Mouse (Mus musculus): ENCODE measurements around the gene Pla2g15.

Pla2g15 gene

GRCm38 (mm10) chr8:106149801-106150652, at the start of gene Pla2g15:
Gene Pla2g15 (plus strand): TSS chr8:106150399.
- peak; percentile 89 for DNase-seq

DNA sequence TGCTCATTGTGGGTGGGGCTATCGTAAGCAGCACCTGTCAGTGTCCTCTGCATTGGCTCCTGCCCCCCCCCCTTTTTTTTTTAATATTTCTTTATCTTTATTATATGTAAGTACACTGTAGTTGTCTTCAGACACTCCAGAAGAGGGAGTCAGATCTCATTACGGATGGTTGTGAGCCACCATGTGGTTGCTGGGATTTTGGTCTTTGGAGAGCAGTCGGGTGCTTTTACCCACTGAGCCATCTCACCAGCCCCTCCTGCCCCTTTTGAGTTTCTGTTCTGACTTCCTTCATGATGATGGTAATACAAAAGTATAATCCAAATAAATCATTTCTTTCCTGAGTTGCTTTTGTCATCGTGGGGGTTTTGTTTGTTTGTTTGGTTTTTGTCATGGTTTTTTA, 47.9 kb upstream of the Pla2g15 start:
- no peak for DNase-seq

DNA sequence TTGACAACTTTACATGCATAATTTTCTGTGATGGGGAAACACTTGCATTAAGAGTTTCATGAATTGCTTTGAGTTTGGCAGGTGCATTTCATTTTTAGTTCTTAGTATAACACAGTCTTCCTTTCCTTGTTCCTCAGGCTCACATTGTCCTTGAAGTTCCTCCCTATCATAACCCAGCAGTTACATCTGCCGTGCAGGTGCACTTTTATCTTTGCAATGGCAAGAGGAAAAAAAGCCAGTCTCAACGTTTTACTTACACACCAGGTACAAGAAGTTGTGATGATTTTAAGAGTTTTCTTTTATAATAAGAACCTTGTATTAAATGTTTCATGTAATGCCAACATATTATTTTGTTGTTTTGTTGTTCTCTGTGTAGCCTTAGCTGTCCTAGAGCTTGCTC, 46.3 kb upstream of the Pla2g15 start:
- DNase-seq, result no peak

DNA sequence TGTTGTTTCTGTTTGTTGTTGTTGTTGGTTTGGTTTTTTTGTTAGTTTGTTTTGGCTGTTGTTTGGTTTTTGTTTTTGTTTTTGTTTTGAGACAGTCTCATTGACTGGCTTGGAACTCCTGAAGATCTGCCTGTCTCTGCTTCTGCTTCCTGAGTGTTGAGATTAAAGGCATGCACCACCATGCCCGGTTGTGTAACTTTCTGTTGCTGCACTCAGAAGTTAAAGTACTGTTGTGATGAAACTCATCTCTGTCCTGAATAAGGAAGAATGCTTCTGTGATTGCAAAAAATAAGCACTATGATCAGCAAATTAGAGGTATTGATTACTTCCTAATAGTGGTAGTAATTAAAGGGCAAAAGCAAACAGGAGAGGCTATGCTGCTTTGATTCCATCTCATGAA, 44.0 kb upstream of the Pla2g15 start:
- no peak for DNase-seq

GRCm38 (mm10) chr8:106108080-106108479, 42.1 kb upstream of the Pla2g15 start:
- DNase-seq, result no peak

DNA sequence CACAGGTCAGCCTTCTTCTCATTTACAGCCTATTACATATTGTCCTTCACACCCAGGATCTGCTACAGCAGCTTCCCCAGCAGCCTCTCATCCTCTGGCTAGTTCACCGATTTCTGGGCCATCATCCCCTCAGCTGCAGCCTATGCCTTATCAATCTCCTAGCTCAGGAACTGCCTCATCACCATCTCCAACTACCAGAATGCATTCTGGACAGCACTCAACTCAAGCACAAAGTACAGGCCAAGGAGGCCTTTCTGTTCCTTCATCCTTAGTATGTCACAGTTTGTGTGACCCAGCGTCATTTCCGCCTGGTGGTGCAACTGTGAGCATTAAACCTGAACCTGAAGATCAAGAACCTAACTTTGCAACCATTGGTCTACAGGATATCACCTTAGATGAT, 41.5 kb upstream of the Pla2g15 start:
- no peak for DNase-seq

DNA sequence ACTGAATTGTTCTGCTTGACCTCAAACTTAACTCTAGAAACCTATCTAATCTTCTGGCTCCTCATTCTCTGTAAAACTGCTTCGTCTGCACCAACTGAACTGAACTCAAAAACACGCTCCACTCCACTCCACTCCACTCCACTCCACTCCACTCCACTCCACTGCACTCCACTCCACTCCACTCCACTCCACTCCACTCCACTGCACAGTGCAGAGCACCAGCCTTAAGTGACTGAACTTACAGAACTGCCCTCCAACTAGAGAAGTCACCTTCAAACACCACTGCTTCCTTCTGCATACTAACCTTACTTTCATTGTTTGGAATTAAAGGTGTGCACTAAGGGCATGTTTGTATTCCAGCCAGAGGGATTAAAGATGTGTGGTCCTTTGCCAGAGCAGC, 38.2 kb upstream of the Pla2g15 start:
- DNase-seq, result no peak

DNA sequence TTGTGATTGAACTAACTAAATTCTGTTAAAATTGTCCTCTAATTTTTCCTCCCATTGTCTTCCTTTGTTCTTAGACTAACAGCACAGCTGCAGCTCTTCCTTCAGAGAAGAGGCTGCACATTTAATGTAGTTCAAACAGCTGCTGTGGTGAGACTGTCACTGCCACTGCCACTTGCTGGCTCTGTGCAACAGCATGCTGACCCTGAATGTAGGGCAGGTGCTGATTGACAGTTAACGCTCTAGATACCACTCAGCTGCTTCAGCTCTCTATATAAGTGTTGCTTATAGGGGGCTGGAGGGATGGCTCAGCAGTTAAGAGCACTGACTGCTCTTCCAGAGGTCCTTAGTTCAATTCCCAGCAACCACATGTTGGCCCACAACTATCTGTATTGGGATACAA, 37.7 kb upstream of the Pla2g15 start:
- no peak for DNase-seq

- no peak for DNase-seq
Measured at GRCm38 (mm10) chr8:106115897-106116296, 34.3 kb upstream of the Pla2g15 start.

GRCm38 (mm10) chr8:106123443-106123842, 26.8 kb upstream of the Pla2g15 start:
- no peak for DNase-seq

- no peak for DNase-seq
Measured at GRCm38 (mm10) chr8:106126055-106126454, 24.1 kb upstream of the Pla2g15 start.

GRCm38 (mm10) chr8:106127054-106127453, 23.1 kb upstream of the Pla2g15 start:
- no peak for DNase-seq

DNA sequence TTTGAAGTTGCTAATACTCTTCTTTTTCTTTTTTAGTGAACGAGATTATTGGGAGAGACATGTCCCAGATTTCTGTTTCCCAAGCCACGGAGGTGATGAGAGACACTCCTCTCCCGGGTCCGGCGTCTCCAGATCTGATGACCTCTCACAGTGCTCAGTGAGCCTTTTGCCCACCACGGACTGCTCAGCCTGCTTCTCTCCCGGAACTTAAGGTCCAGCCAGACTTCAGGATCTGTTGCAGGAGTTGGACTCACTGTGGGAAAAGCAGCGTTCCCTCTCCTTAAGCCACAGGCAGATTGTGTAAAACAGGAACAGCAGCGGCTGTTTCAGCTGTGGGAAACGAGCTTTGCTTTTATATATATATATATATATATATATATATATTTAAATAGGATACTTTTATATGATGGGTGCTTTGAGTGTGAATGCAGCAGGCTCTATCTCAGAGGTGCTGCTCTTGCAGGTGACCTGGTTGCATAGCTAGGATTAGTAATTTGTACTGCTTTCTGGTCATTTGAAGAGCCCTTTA, 22.3 kb upstream of the Pla2g15 start:
- DNase-seq, result no peak

DNA sequence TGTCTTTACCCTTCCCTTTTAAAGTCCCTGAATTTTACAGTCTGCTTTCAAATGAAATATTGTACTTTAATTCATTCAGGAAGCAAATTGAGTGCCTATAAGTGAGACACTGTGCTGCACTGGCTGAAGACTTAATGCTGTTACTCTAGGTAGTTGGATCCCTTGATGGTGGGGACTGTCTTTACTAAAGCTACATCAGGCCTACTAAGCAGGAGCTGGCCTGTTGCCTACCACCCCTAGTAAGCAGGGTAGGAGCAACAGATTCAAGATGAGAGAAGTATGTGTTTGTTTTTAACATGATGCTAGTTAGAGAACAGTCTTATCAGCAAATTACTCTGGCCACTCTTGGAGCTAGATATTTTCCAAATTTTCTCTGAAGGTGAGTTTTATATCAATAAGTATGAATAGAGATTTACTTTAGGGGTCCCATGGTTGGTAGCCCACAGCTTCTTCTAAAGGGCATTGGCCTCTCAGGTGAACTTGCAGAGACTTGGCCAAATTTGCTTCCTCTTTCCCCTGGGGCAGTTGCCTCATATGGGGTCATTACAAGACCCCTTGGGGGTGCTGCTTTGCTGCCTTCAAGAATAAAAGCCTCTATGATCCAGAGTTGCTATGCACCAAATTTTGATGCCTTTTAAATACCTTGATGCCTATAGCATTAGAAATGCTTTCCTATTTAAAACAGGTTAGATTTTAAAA, 20.8 kb upstream of the Pla2g15 start:
- no peak for DNase-seq

- no peak for DNase-seq
Measured at GRCm38 (mm10) chr8:106129997-106130396, 20.2 kb upstream of the Pla2g15 start.

GRCm38 (mm10) chr8:106130505-106130904, 19.7 kb upstream of the Pla2g15 start:
- no peak for DNase-seq

DNA sequence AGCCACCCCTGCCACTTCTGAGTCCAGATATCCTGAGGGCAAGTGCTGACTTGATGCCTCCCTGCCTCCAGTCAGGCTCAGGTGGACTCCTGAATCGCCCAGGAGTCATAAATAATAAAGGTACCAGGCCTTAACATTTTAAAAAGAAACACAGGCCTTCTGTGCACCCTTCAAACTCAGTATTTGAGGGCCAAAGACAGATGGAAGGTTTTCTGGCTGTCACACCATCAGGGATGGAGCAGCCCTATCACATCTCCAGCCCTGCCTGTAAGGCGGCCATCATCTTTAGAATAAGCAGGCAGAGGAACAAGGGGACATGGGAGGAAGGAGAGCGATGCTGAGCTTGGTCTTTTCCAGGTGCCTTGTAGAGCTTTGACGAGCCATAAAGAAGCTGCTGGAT, 19.2 kb upstream of the Pla2g15 start:
- DNase-seq, result no peak

DNA sequence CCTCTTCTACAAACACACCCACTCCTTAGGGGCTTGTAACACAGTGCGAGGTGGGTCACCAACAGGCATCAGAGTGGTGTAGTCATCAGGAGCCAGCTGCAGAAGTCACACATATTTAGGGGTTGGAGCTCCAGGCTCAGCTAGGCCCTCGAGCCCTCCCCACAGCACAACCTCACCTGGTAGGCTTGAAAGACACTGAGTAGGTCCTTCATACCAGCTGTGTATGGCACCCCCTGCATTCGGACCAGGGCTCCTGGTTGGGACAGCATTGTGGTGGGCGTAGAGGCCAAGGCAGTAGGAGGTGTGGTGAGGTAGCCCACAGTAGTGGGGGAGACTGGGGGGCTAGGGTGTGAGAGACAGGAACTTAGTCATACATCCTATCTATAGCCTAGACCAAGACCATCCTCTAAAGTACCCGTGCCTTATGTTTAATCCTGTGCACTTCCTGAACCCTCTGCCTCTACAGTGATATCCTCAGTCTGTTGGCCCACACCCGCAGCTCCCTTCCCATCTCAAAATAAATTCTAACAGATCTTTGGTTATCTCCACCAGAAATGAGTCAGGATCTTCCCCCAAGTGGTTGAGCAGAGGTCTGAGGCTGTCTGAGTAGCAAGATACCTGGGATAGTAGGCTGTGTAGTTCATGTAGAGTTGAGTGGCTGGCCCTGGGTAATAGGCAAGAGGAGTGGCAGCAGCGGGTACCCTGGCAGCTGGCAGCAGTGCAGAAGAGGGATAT, 18.5 kb upstream of the Pla2g15 start:
- DNase-seq, result no peak

- DNase-seq, result no peak
Measured at GRCm38 (mm10) chr8:106132356-106132755, 17.8 kb upstream of the Pla2g15 start.

GRCm38 (mm10) chr8:106133526-106133925, 16.7 kb upstream of the Pla2g15 start:
- DNase-seq, result no peak

DNA sequence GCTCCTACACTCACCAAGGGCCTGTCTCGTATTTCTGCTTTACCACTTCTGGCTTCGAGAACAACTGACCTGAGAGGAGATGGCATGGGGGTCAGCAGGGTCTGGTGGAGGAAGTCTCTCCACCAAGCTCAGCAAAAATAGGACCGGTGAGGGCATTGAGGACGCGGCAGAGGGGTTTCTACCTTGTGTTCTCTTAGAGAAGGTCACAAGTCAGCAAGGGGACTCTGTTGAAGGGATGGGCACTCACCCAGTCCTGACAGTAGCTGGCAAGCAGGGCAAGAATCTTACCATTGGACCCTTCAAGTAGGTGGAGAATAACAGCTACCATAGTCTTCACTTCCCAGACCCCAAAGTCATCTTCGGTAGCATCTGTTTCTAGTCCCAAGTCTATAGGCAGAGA, 16.3 kb upstream of the Pla2g15 start:
- no peak for DNase-seq

GRCm38 (mm10) chr8:106134751-106135571, 15.2 kb upstream of the Pla2g15 start:
- no peak for DNase-seq

GRCm38 (mm10) chr8:106135672-106136071, 14.5 kb upstream of the Pla2g15 start:
- no peak for DNase-seq
